Mouse (Mus musculus): Measurements from ENCODE around the gene Nek2. TPM values are rescaled to one million over a fixed set of nuclear protein-coding genes. Genes with fewer than 3 reads are reported as not detected.

Nek2 gene
- polyA plus RNA-seq (2015; fragmentation: Nextera tagmentation; extraction: Ambion mirVana) = 18.6 and 20.0 TPM in 2 replicates

- Histone ChIP-seq H3K9ac (replicated peaks) (peak within 1 kb of the TSS; percentile 70), H3K4me3 (replicated peaks) (peak within 1 kb of the TSS; percentile 81), H3K4me1 (replicated peaks) (peaks cover 21% of the 10 kb centered on the region), H3K27ac (peak within 1 kb of the TSS; percentile 56), H3K36me3 (peaks cover 17% of the 10 kb centered on the region), H3K4me2 (replicated peaks) (peak within 1 kb of the TSS; percentile 95), H3K9me3 (no peaks in the 10 kb centered on the region), H3K27me3 (no peaks in the 10 kb centered on the region)
- WGBS = under 1% methylated on average over 79 of the region's 79 CpGs
- ATAC-seq = peak; percentile 94
Measured at GRCm38 (mm10) chr1:191821326-191822091, at the start of gene Nek2. Gene Nek2 (plus strand): TSS chr1:191821444.

DNA sequence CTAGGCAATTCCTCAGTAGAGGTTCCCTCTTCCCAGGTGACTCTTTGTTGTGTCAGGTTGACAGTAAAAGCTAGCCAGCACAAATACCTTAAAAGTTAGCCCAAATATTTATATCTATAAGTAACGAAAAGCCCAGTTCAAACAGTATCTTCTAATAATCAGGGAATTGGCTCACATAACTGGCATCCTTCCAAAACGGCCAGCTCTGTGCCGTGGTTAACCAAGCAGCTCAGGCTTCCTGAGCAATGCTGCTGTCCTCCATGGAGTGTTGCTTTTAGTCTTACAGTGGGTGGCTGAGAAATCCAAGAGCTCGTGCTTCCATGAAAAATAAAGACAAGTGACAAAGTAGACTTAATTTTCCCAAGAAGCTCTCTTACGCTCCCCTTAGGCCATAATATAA lies 47.1 kb upstream of the Nek2 start:
- no peak overlapping the region for H3K4me2 ChIP-seq (replicated peaks)
- no peaks in the 10 kb centered on the region for H3K27me3 ChIP-seq
- WGBS = 92% methylated on average over 5 of the region's 5 CpGs
- H3K36me3 ChIP-seq = peaks cover 48% of the 10 kb centered on the region
- no peak overlapping the region for H3K4me3 ChIP-seq (replicated peaks)
- no peaks in the 10 kb centered on the region for H3K4me1 ChIP-seq (replicated peaks)
- no peak overlapping the region for H3K9ac ChIP-seq (replicated peaks)
- H3K27ac ChIP-seq = no peak overlapping the region
- H3K9me3 ChIP-seq = no peaks in the 10 kb centered on the region
- no peak for ATAC-seq

- H3K36me3 ChIP-seq = peaks cover 57% of the 10 kb centered on the region
- WGBS = 91% methylated on average over 8 of the region's 8 CpGs
- H3K4me1 ChIP-seq (replicated peaks) = no peaks in the 10 kb centered on the region
- no peaks in the 10 kb centered on the region for H3K27me3 ChIP-seq
- H3K4me3 ChIP-seq (replicated peaks) = no peak overlapping the region
- H3K9me3 ChIP-seq = no peaks in the 10 kb centered on the region
- H3K27ac ChIP-seq = no peak overlapping the region
- no peak overlapping the region for H3K9ac ChIP-seq (replicated peaks)
- no peak overlapping the region for H3K4me2 ChIP-seq (replicated peaks)
- ATAC-seq = no peak
Measured at GRCm38 (mm10) chr1:191775116-191775515, 46.1 kb upstream of the Nek2 start.

GRCm38 (mm10) chr1:191777521-191777920 lies 43.7 kb upstream of the Nek2 start:
- Histone ChIP-seq H3K27me3 (no peaks in the 10 kb centered on the region), H3K36me3 (peaks cover 69% of the 10 kb centered on the region), H3K4me2 (replicated peaks) (no peak overlapping the region), H3K9ac (replicated peaks) (no peak overlapping the region), H3K4me3 (replicated peaks) (no peak overlapping the region), H3K4me1 (replicated peaks) (no peaks in the 10 kb centered on the region), H3K27ac (no peak overlapping the region), H3K9me3 (no peaks in the 10 kb centered on the region)
- ATAC-seq = no peak
- WGBS = 34% methylated on average over 8 of the region's 8 CpGs

DNA sequence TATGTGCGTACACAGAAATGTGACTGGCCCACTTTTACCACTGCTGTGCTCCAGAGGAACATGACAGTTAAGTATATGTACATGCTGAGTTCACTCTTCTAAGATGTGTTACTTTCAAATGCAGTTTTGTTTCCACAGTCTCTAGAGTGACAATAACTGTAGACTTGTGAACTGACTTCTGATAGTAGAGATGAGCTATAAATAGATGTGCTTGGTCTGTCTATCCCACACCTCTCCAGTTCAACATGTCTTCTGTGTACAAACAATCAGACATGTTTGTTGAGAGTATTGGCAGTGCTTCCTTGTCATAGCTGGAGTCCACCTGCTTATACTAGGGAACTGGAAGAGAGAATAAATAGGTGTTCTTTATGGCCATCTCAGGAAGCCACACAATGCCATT lies 40.8 kb upstream of the Nek2 start:
- H3K27ac ChIP-seq = no peak overlapping the region
- H3K4me1 ChIP-seq (replicated peaks) = no peaks in the 10 kb centered on the region
- H3K27me3 ChIP-seq = no peaks in the 10 kb centered on the region
- peaks cover 50% of the 10 kb centered on the region for H3K36me3 ChIP-seq
- H3K9ac ChIP-seq (replicated peaks) = no peak overlapping the region
- no peak for ATAC-seq
- no peak overlapping the region for H3K4me2 ChIP-seq (replicated peaks)
- no peak overlapping the region for H3K4me3 ChIP-seq (replicated peaks)
- H3K9me3 ChIP-seq = no peaks in the 10 kb centered on the region
- WGBS = 97% methylated on average over 1 of the region's 1 CpGs

DNA sequence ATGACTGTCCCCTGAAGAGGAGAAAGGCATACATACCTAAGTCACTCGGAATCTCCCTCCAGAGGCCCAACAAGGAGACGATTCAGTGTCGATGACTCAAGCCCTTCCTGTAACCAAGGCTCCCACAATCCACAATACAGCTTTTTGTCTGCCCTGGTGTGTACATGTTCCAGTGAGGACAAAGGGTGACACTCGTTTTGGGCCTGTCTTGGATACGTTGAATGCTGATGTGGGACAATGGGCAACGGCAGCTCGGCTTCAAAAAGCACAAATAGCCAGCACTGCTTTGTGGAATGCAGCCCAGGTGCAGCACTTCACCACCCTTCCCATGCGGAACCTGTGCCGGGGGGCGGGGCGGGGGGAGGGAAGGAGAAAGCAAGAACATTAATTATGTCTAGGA lies 36.1 kb upstream of the Nek2 start:
- Histone ChIP-seq H3K27me3 (no peaks in the 10 kb centered on the region), H3K4me2 (replicated peaks) (no peak overlapping the region), H3K27ac (no peak overlapping the region), H3K4me3 (replicated peaks) (no peak overlapping the region), H3K9ac (replicated peaks) (no peak overlapping the region), H3K9me3 (peaks cover 5% of the 10 kb centered on the region; the same call in 1 of the 2 replicates), H3K4me1 (replicated peaks) (no peaks in the 10 kb centered on the region), H3K36me3 (peaks cover 12% of the 10 kb centered on the region)
- ATAC-seq = no peak
- 65% methylated on average over 11 of the region's 11 CpGs for WGBS

- no peak overlapping the region for H3K4me2 ChIP-seq (replicated peaks)
- peaks cover 5% of the 10 kb centered on the region; the same call in 1 of the 2 replicates for H3K9me3 ChIP-seq
- H3K4me1 ChIP-seq (replicated peaks) = no peaks in the 10 kb centered on the region
- H3K36me3 ChIP-seq = peaks cover 3% of the 10 kb centered on the region
- ATAC-seq = no peak
- H3K9ac ChIP-seq (replicated peaks) = no peak overlapping the region
- no peak overlapping the region for H3K4me3 ChIP-seq (replicated peaks)
- no peak overlapping the region for H3K27ac ChIP-seq
- 71% methylated on average over 6 of the region's 6 CpGs for WGBS
- H3K27me3 ChIP-seq = no peaks in the 10 kb centered on the region
Measured at GRCm38 (mm10) chr1:191786255-191786654, 35.0 kb upstream of the Nek2 start.

DNA sequence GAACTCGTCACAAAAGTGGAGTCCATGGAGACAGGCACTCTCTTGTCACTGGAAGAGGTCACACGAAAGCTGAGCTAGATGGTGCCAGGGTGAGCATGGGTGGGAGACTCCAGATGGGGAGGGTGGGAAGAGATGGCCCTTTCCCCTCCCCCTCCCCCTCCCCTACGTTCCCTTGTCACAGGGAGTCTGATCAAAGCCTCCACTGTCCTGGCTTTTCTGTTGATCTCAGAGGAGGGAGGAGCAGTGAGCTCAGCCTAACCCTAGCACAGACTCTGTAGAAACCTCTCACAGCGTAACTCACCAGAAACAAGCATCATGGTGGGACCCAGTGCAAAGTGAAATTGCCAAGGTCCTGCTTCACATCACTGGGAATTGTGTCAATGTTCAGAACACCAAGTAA lies 33.9 kb upstream of the Nek2 start:
- H3K4me2 ChIP-seq (replicated peaks) = no peak overlapping the region
- no peak for ATAC-seq
- H3K36me3 ChIP-seq = no peaks in the 10 kb centered on the region
- no peak overlapping the region for H3K4me3 ChIP-seq (replicated peaks)
- H3K4me1 ChIP-seq (replicated peaks) = no peaks in the 10 kb centered on the region
- no peaks in the 10 kb centered on the region for H3K27me3 ChIP-seq
- H3K9ac ChIP-seq (replicated peaks) = no peak overlapping the region
- H3K27ac ChIP-seq = no peak overlapping the region
- WGBS = 37% methylated on average over 4 of the region's 4 CpGs
- H3K9me3 ChIP-seq = peaks cover 5% of the 10 kb centered on the region; the same call in 1 of the 2 replicates

DNA sequence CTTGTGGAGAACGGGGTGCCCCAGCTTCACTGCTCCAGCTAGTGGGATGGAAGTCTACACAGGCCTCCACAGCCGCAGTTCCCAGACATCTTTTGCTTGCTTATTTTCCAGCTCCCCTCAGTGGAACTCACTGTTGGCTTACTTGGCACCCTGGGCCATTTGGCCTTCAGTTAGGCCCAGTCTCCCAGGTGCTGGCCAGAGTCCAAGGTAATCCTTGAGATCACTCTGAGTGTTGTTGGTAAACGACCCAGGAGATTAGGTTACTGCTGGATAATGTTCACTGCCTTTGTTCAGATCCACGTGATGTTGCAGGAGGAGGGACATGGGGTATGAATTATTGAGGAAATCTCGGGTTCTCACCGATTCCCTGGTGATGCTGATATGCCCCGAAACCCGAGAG lies 28.3 kb upstream of the Nek2 start:
- H3K4me2 ChIP-seq (replicated peaks) = no peak overlapping the region
- no peak overlapping the region for H3K4me3 ChIP-seq (replicated peaks)
- no peak for ATAC-seq
- WGBS = 83% methylated on average over 8 of the region's 8 CpGs
- H3K9ac ChIP-seq (replicated peaks) = no peak overlapping the region
- H3K36me3 ChIP-seq = no peaks in the 10 kb centered on the region
- no peak overlapping the region for H3K27ac ChIP-seq
- no peaks in the 10 kb centered on the region for H3K4me1 ChIP-seq (replicated peaks)
- H3K9me3 ChIP-seq = peaks cover 5% of the 10 kb centered on the region; the same call in 1 of the 2 replicates
- no peaks in the 10 kb centered on the region for H3K27me3 ChIP-seq

DNA sequence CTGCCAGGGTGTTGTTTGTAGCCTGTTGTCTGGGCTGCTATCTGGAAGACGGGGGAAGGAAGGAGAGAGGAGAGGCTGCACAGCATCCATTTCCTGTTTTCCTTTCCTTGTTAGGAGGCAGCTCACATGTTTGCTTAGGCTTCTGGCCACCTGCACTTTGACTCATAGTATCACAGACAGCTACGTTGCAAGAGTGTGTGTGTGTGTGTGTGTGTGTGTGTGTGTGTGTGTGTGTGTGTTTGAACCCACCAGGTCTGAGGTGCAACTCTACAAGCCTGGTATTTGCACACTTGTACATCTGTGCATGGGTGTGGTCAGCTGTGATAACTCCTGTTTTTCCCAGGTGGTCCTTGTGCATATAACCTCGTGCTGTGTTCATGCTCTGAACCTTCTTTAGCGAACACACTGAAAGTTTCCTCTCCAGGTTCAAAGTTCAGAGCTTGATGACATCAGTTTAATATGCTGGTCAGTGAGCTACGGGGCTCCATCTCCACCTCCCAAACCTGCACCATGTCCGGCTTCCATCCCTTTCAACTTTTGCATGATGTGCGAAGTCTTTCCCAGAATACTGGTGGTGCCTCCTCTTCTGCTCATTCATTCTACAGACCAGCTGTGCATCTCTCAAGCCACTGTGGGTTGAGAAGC lies 27.2 kb upstream of the Nek2 start:
- WGBS = 89% methylated on average over 7 of the region's 7 CpGs
- H3K4me2 ChIP-seq (replicated peaks) = no peak overlapping the region

GRCm38 (mm10) chr1:191796238-191796896 lies 24.9 kb upstream of the Nek2 start:
- no peaks in the 10 kb centered on the region for H3K9me3 ChIP-seq
- H3K27me3 ChIP-seq = no peaks in the 10 kb centered on the region
- no peaks in the 10 kb centered on the region for H3K36me3 ChIP-seq
- no peak overlapping the region for H3K4me2 ChIP-seq (replicated peaks)
- H3K9ac ChIP-seq (replicated peaks) = no peak overlapping the region
- ATAC-seq = no peak
- no peaks in the 10 kb centered on the region for H3K4me1 ChIP-seq (replicated peaks)
- H3K4me3 ChIP-seq (replicated peaks) = no peak overlapping the region
- WGBS = 93% methylated on average over 4 of the region's 4 CpGs
- H3K27ac ChIP-seq = no peak overlapping the region

More for the DNA sequence above, 27.2 kb upstream of the Nek2 start:
- Histone ChIP-seq H3K27me3 (no peaks in the 10 kb centered on the region), H3K36me3 (no peaks in the 10 kb centered on the region), H3K27ac (no peak overlapping the region), H3K9me3 (peaks cover 5% of the 10 kb centered on the region; the same call in 1 of the 2 replicates), H3K9ac (replicated peaks) (no peak overlapping the region), H3K4me3 (replicated peaks) (no peak overlapping the region), H3K4me1 (replicated peaks) (no peaks in the 10 kb centered on the region)
- ATAC-seq = no peak
